Mouse (Mus musculus) liver, embryonic 12.5 days (tissue): Measurements from ENCODE around the gene Hoxd10. TPM values are rescaled to one million over a fixed set of nuclear protein-coding genes. Genes with fewer than 3 reads are reported as not detected.

ENCODE experiments used
- microRNA counts: library from miRNA; unstranded; fragments of <30 nt; microRNA quantifications from one replicate; lab custom pipeline; 2017
- microRNA-seq: library from miRNA; unstranded; fragments of <30 nt; microRNA quantifications from one replicate; pipeline ENCODE4, GENCODE M21; 2017
- polyA plus RNA-seq: library from polyadenylated mRNA; unstranded; fragments of >200 nt; fragmentation: Nextera tagmentation; extraction: Ambion mirVana; gene quantifications from 2 replicates; pipeline ENCODE4 v1.2.1, GENCODE M21; 2016

The Hoxd10 gene
- polyA plus RNA-seq, 1 experiment from 2014 or later, result not detected

MicroRNAs within 50 kb of the gene (microRNA counts, 519-probe panel; counts per million panel counts)
- microRNA mmu-miR-10b (lab: Ali Mortazavi, UCI), result 582 counts per million, percentile 70 among the panel's probes with 10 or more counts

Small RNAs within 50 kb of the gene (microRNA-seq; reads per million reads assigned to microRNA genes)
- gene Gm44463 (not detected), gene Mir10b (2,348 reads per million, percentile 81 among the genes with 10 or more reads in this experiment)

Other genes with a start within 250 kb of the Hoxd10 start
- gene Lnpk, start 112.5 kb upstream of the Hoxd10 start, polyA plus RNA-seq, result 24.9 and 26.6 TPM in 2 replicates
- gene Evx2, start 32.4 kb upstream of the Hoxd10 start, polyA plus RNA-seq, result not detected in 2 replicates
- 0.10 TPM in 1 of 2 replicates, not detected in the other for gene Hoxd13, start 23.6 kb upstream of the Hoxd10 start, polyA plus RNA-seq
- gene Hoxd12, start 16.9 kb upstream of the Hoxd10 start, polyA plus RNA-seq, result not detected in 2 replicates
- gene Hoxd11, start 12.4 kb upstream of the Hoxd10 start, polyA plus RNA-seq, result not detected in 2 replicates
- 0.06 TPM in 1 of 2 replicates, not detected in the other for gene Hoxd9, start 5.8 kb downstream of the Hoxd10 start, polyA plus RNA-seq
- gene Hoxd8, start 12.7 kb downstream of the Hoxd10 start, polyA plus RNA-seq, result 0.11 and 0.14 TPM in 2 replicates
- 0.18 and 0.30 TPM in 2 replicates for gene Hoxd3, start 20.0 kb downstream of the Hoxd10 start, polyA plus RNA-seq
- not detected in 2 replicates for gene Hoxd4, start 20.0 kb downstream of the Hoxd10 start, polyA plus RNA-seq
- not detected in 2 replicates for gene Gm28230, start 34.8 kb downstream of the Hoxd10 start, polyA plus RNA-seq
- 0.07 TPM in 1 of 2 replicates, not detected in the other for gene Hoxd1, start 71.1 kb downstream of the Hoxd10 start, polyA plus RNA-seq
- gene Mtx2, start 133.9 kb downstream of the Hoxd10 start, polyA plus RNA-seq, result 79.6 and 81.5 TPM in 2 replicates